Mouse (Mus musculus) liver, embryonic 12.5 days (tissue): ENCODE data around the gene Zmynd11. TPM values are rescaled to one million over a fixed set of nuclear protein-coding genes. Genes with fewer than 3 reads are reported as not detected.
"Not testable (repeated sequence)": the region's sequence is repeated elsewhere in the genome, so short reads cannot be mapped to it uniquely, and the experiment has no call there.

Experiments used
- ATAC-seq: fragments of 200-750 bp; cut with Nextera tagmentation; 2 replicates; pipeline ENCODE4 v1.8.0; 2017; ENCODE audit warnings: moderate number of reproducible peaks, mild to moderate bottlenecking, moderate library complexity
- H3K27ac ChIP-seq: fragments of 300-500 bp; sonication (generic); 2 replicates; pipeline ENCODE4 v1.5.1; 2016; ENCODE audit warnings: mild to moderate bottlenecking
- H3K27me3 ChIP-seq: fragments of 300-500 bp; sonication (generic); replicated peaks from 2 replicates; pipeline ENCODE4 v1.6.1; 2016; ENCODE audit warnings: mild to moderate bottlenecking, moderate library complexity
- H3K36me3 ChIP-seq: fragments of 300-500 bp; sonication (generic); 2 replicates; pipeline ENCODE4 v1.6.1; 2016; ENCODE audit warnings: mild to moderate bottlenecking, moderate library complexity
- H3K4me1 ChIP-seq: fragments of 300-500 bp; sonication (generic); 2 replicates; pipeline ENCODE4 v1.6.1; 2016
- H3K4me2 ChIP-seq: fragments of 300-500 bp; sonication (generic); 2 replicates; pipeline ENCODE4 v1.6.1; 2016; ENCODE audit warnings: mild to moderate bottlenecking, moderate library complexity
- H3K4me3 ChIP-seq: fragments of 300-500 bp; sonication (generic); 2 replicates; pipeline ENCODE4 v1.5.1; 2016; ENCODE audit warnings: mild to moderate bottlenecking, moderate library complexity
- H3K9ac ChIP-seq: fragments of 300-500 bp; sonication (generic); 2 replicates; pipeline ENCODE4 v1.6.1; 2016; ENCODE audit warnings: mild to moderate bottlenecking, moderate library complexity
- H3K9me3 ChIP-seq: fragments of 300-500 bp; sonication (generic); replicated peaks from 2 replicates; pipeline ENCODE4 v1.6.1; 2016; ENCODE audit warnings: mild to moderate bottlenecking, moderate library complexity
- WGBS: fragments of 180-500 bp; shearing (Covaris S2); methylation state at CpG from one replicate; pipeline ENCODE4 v1.1.7; 2016; ENCODE audit not compliant: insufficient replicate concordance; 5-methylcytosine and 5-hydroxymethylcytosine counted together
- polyA plus RNA-seq: library from polyadenylated mRNA; unstranded; fragments of >200 nt; fragmentation: Nextera tagmentation; extraction: Ambion mirVana; gene quantifications from 2 replicates; pipeline ENCODE4 v1.2.1, GENCODE M21; 2016

Gene Zmynd11
- polyA plus RNA-seq, 1 experiment from 2014 or later, result 39.5 TPM

DNA sequence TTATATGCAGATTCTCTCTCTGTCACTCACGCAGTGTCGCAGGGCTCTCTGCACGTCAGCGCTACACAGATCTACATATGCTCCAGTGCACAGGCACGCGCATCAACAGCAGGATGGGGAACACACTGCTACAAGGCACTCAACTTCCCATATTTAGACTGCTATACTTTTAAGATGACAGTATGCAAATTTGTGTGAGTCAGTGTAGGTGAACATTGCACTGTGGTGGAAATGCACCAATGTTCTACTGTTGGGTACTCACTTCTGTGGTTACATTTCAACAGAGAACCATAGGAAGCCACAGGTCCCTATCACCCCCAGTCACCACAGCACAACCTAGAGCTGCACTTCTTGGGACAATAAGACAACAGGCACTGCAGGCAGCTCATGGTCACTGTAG, 5.1 kb downstream of the Zmynd11 start:
- H3K4me1 ChIP-seq, result peaks cover 41% of the 10 kb centered on the region
- no peak overlapping the region for H3K9ac ChIP-seq
- no peaks in the 10 kb centered on the region for H3K27me3 ChIP-seq
- H3K4me2 ChIP-seq, result peak overlapping the region; percentile 11; the same call in 1 of the 2 replicates
- H3K36me3 ChIP-seq, result no peaks in the 10 kb centered on the region
- H3K4me3 ChIP-seq, result no peak overlapping the region
- H3K27ac ChIP-seq, result no peak overlapping the region
- H3K9me3 ChIP-seq, result no peaks in the 10 kb centered on the region
- ATAC-seq, result peak; percentile 23; the same call in 1 of the 2 replicates
- WGBS, result 42% methylated on average over 6 of the region's 6 CpGs

DNA sequence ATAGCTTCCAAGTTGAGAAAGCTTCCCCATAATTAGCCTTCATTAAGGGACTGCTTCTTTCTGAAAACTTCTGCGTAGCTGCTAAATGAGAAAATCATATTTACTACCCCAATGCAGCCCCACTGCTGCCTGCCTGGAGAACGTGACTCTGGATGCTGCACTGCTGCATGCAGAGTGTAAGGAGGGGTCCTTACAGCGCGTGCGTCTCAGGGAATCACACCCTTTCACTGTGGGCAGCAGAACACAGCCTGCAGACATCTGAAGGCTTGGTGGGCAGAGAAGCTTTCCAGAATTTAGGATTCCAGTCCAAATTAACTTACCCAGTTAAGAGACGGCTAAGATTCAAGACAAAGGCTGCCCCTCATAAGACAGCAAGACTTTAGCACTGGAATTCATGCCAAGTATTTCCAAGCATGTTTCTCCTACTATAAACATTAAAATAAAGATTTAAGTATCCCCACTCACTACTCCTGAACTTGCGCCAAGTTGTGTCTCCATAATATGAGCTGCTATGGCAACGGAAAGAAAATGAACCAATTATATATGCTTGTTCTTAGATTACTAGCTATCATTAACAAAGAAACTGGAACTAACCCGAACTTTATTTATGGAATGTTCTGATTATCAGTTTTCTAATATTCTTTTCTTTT, 7.2 kb downstream of the Zmynd11 start:
- ATAC-seq, result no peak
- H3K27ac ChIP-seq, result no peak overlapping the region; the same call in 1 of the 2 replicates
- 73% methylated on average over 9 of the region's 9 CpGs for WGBS

DNA sequence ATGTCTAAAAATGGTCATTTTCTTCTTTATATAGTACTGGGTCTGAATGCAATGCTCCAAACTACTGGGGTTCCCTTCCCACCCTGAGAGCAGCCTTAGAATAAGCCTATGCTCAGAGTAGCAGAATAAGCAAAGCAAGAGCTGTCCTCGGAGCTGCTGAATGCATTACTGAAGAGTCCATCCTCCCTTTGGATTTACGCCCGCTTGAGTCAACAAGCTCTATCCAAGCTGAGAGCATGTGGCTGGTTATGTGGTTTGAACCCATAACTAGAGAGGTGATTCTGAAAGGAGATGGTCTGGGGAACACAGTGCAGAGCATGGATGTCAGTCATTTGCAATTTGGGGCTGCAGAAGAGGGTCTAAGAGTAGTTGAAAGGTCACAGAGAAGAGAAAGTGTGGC, 11.4 kb downstream of the Zmynd11 start:
- Histone ChIP-seq H3K36me3 (no peaks in the 10 kb centered on the region), H3K27me3 (no peaks in the 10 kb centered on the region), H3K4me2 (no peak overlapping the region), H3K9me3 (no peaks in the 10 kb centered on the region), H3K4me1 (0 out of 2 replicates have a peak, but pooled peaks cover 10% of the 10 kb centered on the region), H3K27ac (no peak overlapping the region), H3K4me3 (no peak overlapping the region), H3K9ac (no peak overlapping the region)
- ATAC-seq, result no peak
- 75% methylated on average over 3 of the region's 3 CpGs for WGBS

More for the DNA sequence above, 7.2 kb downstream of the Zmynd11 start:
- Histone ChIP-seq H3K36me3 (no peaks in the 10 kb centered on the region), H3K9me3 (no peaks in the 10 kb centered on the region), H3K27me3 (no peaks in the 10 kb centered on the region), H3K4me1 (peaks cover 40% of the 10 kb centered on the region), H3K4me3 (no peak overlapping the region), H3K9ac (no peak overlapping the region), H3K4me2 (no peak overlapping the region)

DNA sequence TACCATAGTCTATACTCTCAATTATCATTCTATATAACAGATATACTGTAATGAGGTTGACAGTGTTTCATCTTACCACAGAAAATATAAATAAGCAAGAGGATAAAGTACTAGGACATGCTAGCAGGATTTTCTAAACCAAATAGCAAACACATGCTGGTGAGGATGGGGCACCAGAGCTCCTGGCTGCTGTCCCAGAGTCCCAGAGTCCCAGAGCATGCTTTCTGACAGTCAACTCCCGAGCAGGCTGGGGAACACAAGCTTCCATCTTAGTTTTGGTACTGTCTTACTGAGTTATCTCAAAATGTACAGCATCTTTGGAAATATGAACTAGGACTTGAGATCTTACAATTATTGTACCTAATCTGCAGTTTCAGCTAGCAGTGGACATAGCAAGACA, 14.8 kb downstream of the Zmynd11 start:
- H3K9ac ChIP-seq, result no peak overlapping the region
- no peaks in the 10 kb centered on the region for H3K36me3 ChIP-seq
- no peaks in the 10 kb centered on the region for H3K9me3 ChIP-seq
- 54% methylated on average over 1 of the region's 1 CpGs for WGBS
- H3K27me3 ChIP-seq, result no peaks in the 10 kb centered on the region
- H3K27ac ChIP-seq, result no peak overlapping the region
- no peak overlapping the region for H3K4me2 ChIP-seq
- peaks cover 7% of the 10 kb centered on the region; the same call in 1 of the 2 replicates for H3K4me1 ChIP-seq
- no peak for ATAC-seq
- no peak overlapping the region for H3K4me3 ChIP-seq

DNA sequence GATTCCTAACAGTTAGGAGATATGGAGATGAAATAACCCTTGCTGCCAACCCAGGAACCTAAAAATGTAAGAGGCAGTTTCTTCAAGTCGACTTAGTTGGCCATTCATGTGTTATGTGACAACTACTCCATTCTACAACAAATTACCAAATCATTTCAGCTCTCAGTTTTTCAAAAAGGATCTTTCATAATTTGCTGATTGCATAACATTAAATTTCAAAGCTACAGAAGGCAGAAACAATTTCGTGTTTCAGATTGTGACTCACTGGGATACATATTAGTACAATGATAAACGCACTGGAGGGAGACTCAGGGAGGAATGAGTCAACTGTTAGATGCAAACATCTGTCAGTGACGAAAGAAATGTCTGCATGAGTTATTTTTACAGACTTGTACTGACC, 15.3 kb downstream of the Zmynd11 start:
- no peak overlapping the region for H3K27ac ChIP-seq
- no peak overlapping the region for H3K4me3 ChIP-seq
- no peak overlapping the region for H3K9ac ChIP-seq
- H3K27me3 ChIP-seq, result no peaks in the 10 kb centered on the region
- H3K4me1 ChIP-seq, result peaks cover 7% of the 10 kb centered on the region; the same call in 1 of the 2 replicates
- no peak for ATAC-seq
- H3K9me3 ChIP-seq, result no peaks in the 10 kb centered on the region
- H3K4me2 ChIP-seq, result no peak overlapping the region
- no peaks in the 10 kb centered on the region for H3K36me3 ChIP-seq
- 72% methylated on average over 4 of the region's 4 CpGs for WGBS

DNA sequence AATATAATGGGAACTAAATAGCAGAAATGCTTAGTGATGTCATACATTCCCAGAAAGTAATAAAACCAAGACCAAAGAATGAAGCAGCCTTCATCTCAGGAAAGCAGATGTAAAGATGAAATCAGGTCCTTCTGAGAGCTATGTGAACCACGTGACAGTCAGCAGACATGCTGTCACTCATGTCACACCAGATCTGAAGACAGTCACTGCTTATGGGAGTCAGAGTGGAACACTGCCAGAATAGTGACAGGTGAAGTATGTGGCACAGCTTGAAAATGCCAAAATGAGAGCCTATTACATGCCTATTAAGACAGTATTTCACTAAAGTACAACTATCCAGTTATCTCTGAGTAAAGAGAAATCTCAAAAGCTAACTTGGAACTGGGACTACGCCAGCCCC, 26.9 kb downstream of the Zmynd11 start:
- peaks cover 24% of the 10 kb centered on the region for H3K4me1 ChIP-seq
- peaks cover 3% of the 10 kb centered on the region; the same call in 1 of the 2 replicates for H3K36me3 ChIP-seq
- H3K4me2 ChIP-seq, result no peak overlapping the region
- WGBS, result 71% methylated on average over 2 of the region's 2 CpGs
- no peak for ATAC-seq
- no peaks in the 10 kb centered on the region for H3K9me3 ChIP-seq
- no peak overlapping the region for H3K9ac ChIP-seq
- no peak overlapping the region for H3K4me3 ChIP-seq
- no peaks in the 10 kb centered on the region for H3K27me3 ChIP-seq
- H3K27ac ChIP-seq, result no peak overlapping the region

DNA sequence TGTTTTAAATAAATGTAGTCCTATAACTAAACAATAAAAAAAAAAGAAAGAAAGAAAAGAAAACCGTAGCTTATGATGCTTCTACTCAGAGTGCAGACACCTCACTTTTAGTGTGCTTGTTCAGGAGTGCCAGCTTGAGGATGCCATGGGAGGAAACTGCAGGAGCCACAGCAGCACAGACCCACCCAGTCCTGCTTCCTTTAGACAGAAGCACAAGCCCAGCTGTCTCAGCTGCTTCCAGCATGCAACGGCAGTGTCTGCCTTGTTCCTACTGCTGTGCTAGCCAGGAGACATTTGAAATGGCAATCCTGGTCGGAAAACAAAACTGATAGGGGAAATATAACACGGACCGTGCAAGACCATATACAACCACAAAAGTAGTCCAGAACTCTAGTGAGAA, 28.1 kb downstream of the Zmynd11 start:
- ATAC-seq, result no peak
- no peak overlapping the region for H3K27ac ChIP-seq
- WGBS, result 66% methylated on average over 5 of the region's 5 CpGs

DNA sequence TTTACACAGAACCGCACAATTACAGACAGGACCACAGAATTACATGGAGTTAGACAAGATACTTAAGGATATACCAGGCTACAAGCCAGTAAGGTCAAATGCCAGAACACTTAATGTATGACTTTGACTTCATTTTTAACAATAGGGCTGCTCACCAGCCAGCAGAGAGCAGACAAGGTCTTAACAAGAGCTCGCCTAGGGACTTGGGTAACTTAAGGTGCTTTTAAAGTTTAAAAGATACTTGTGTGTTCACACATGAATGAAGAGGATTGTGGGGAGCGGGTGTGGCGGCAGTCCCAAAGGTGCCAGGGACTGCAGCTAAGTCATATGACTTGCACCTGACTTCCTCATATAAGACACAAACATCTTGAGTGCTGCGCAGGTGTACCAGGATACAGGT, 32.9 kb downstream of the Zmynd11 start:
- not testable (repeated sequence) for H3K4me3 ChIP-seq, H3K27ac ChIP-seq, ATAC-seq, H3K4me1 ChIP-seq, H3K4me2 ChIP-seq, H3K9me3 ChIP-seq, H3K9ac ChIP-seq, H3K27me3 ChIP-seq
- peaks cover 31% of the 10 kb centered on the region for H3K36me3 ChIP-seq
- WGBS, result 78% methylated on average over 4 of the region's 5 CpGs

More for the DNA sequence above, 28.1 kb downstream of the Zmynd11 start:
- Histone ChIP-seq H3K4me3 (no peak overlapping the region), H3K9ac (no peak overlapping the region), H3K36me3 (peaks cover 7% of the 10 kb centered on the region), H3K9me3 (no peaks in the 10 kb centered on the region), H3K4me2 (no peak overlapping the region), H3K27me3 (no peaks in the 10 kb centered on the region), H3K4me1 (peaks cover 14% of the 10 kb centered on the region)

DNA sequence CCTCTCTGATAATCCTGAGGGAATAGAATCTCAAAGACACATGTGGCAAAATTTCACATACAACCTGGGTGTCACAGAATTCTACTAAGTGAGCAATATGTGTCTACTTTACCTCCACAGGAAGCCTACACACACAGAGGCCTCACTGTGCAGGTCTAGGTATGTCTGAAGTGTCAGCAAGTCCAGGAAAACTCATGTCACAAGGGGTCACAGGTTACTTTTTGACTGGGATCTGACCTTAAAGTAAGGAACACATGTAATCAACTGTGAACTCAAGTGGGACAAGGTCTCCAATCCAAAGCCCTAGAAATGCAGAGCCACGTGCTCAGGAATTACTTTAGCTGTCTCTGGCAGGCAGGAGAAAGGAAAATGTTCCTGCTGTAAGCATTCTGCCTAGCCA, 36.1 kb downstream of the Zmynd11 start:
- Histone ChIP-seq H3K9me3 (no peaks in the 10 kb centered on the region), H3K36me3 (peaks cover 38% of the 10 kb centered on the region), H3K27ac (no peak overlapping the region), H3K4me1 (no peaks in the 10 kb centered on the region), H3K4me2 (no peak overlapping the region), H3K27me3 (no peaks in the 10 kb centered on the region), H3K4me3 (no peak overlapping the region), H3K9ac (no peak overlapping the region)
- no peak for ATAC-seq
- WGBS, result 58% methylated on average over 1 of the region's 1 CpGs

DNA sequence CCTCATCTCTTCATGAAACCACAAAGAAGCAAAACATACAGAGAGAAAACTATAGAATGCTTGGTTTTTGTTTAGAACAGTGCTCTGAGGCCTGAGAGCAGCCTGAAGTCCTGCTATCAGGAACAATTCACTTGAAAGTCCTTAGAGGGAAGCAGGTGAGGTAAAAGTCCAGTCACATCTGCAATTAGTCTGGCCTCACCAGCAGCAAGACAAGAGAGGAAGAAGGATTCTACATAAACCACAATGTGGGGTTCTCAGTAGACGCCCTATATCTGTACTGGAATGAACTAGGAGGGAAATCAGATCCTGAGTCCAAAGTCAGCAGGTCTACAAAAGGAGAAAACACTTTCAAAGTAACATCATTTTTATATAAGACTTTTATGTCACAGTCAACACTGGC, 49.9 kb downstream of the Zmynd11 start:
- Histone ChIP-seq H3K27me3 (no peaks in the 10 kb centered on the region), H3K4me1 (peaks cover 16% of the 10 kb centered on the region), H3K4me2 (no peak overlapping the region), H3K4me3 (no peak overlapping the region), H3K27ac (no peak overlapping the region), H3K9me3 (no peaks in the 10 kb centered on the region), H3K36me3 (peaks cover 12% of the 10 kb centered on the region; the same call in 1 of the 2 replicates), H3K9ac (no peak overlapping the region)
- no peak for ATAC-seq
- WGBS, result 75% methylated on average over 1 of the region's 1 CpGs

DNA sequence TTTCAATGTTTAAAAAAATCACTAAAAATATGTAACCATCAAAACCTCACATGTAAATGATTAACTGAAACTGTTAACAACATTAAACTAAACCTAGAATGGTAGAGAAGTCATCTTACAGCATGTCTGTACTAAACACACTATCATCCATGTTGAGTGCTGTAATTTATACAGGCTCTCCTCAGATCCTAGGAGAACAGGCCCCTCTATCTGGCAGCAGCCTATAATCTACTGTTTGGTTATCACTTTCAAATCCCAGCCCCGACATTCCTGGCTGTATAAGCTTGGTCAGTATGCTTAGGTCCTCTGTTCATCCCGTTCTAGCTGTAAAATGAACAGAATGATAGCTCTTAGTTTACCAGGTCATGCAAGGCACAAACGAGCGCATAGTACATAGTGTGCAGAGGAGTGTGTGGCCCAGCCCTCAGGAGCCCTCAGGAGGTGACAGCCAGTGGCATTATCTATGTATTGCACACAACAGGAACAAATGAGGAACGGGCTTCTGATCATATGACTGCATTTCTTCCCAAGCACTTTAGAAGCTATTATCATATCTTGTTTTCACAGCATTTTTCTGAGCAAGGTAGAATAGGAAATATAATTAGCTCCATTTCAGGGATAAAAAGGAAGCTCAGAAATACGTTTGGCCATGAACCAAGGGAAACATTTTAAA, 51.5 kb downstream of the Zmynd11 start:
- Histone ChIP-seq H3K36me3 (peaks cover 10% of the 10 kb centered on the region), H3K9ac (no peak overlapping the region), H3K4me2 (peak overlapping the region; percentile 46), H3K27ac (peak overlapping the region; percentile 67; the same call in 1 of the 2 replicates), H3K27me3 (no peaks in the 10 kb centered on the region), H3K4me1 (peaks cover 16% of the 10 kb centered on the region), H3K4me3 (no peak overlapping the region), H3K9me3 (no peaks in the 10 kb centered on the region)
- WGBS, result 28% methylated on average over 6 of the region's 6 CpGs
- ATAC-seq, result peak; percentile 98

DNA sequence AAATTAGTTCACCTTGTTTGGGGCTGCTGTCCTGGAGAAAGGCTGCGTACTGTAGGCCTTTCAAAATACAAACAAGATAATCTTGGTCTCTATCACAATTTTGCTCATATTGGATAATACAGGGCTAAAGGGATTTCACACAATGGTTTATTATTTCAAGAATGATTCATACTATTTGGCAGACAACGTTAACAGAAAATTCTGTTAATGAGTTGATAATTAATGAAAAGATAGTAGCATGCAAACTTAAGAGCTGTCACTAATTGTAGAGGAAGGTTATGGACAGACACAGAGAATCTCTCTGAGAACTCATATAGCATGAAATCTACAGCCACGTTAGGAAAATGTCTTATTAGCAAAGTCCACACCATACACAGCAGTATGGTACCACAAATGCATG, 52.2 kb downstream of the Zmynd11 start:
- WGBS, result 77% methylated on average over 3 of the region's 3 CpGs
- H3K27ac ChIP-seq, result no peak overlapping the region
- H3K4me3 ChIP-seq, result no peak overlapping the region
- H3K4me1 ChIP-seq, result peaks cover 16% of the 10 kb centered on the region
- ATAC-seq, result no peak
- H3K4me2 ChIP-seq, result no peak overlapping the region
- no peaks in the 10 kb centered on the region for H3K9me3 ChIP-seq
- no peaks in the 10 kb centered on the region for H3K27me3 ChIP-seq
- no peak overlapping the region for H3K9ac ChIP-seq
- peaks cover 12% of the 10 kb centered on the region for H3K36me3 ChIP-seq
